Mouse (Mus musculus): ENCODE data around the gene 1700018B08Rik. TPM values are rescaled to one million over a fixed set of nuclear protein-coding genes. Genes with fewer than 3 reads are reported as not detected.

The 1700018B08Rik gene
- polyA plus RNA-seq, 1 experiment: not detected

DNA sequence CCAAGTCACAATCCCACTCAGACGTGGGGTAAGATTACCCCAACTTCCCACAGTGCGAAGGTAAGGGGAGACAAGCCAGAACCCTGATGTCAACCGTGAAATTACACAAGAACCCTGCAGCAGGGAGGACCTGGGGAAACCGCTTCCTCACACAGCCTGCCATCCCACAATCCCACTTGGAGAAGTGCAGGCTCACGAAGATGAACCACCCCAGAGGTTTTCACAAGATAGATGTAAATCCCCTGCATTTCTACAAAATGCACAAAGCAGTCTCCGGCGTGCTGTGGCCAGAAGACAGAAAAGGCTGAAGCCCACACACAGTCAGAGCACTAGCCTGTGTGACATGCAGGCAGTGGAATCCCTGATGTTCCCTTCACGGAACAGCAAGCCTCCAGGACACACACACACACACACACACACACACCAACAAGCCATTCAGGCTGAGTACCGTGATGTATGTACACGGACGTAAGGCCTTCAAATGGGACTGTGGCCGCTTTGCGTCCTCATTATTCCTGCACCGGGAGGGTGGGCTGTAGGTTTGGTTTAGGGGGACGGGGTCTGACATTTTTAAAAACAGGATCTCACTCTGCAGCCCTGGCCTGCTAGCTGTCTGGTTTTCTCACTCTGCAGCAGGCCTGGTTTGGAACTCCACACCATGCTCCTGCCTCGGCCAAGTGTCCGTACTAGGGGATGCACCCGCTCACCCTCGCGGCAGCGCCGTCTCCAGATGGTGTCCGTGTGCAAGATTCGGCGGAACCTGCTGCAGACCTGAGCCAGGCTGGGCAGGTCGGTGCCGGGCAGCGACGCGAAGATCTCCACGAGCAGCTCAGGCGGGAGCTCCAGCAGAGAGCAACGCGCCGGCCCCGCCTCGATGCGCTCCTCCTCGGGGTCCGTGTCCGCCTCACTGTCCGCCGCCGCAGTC lies 33.9 kb upstream of the 1700018B08Rik start:
- Histone ChIP-seq H3K27me3 (ENCODE audit: control insufficient read depth, insufficient read depth, low read length, poor library complexity, severe bottlenecking) (no peaks in the 10 kb centered on the region), H3K9me3 (replicated peaks; ENCODE audit: control insufficient read depth, insufficient read depth, low read length, poor library complexity, severe bottlenecking) (no peaks in the 10 kb centered on the region), H3K9ac (ENCODE audit: low read depth, poor library complexity, severe bottlenecking) (peak overlapping the region; percentile 76), H3K36me3 (ENCODE audit: control insufficient read depth, insufficient read depth, low read length, poor library complexity, severe bottlenecking) (no peaks in the 10 kb centered on the region), H3K27ac (ENCODE audit: insufficient read depth, low read length) (no peak overlapping the region), H3K4me1 (ENCODE audit: control insufficient read depth, insufficient read depth, low read length) (peaks cover 2% of the 10 kb centered on the region), H3K4me3 (ENCODE audit: low read depth, low read length) (peak overlapping the region; percentile 84)
- no peak for TF ChIP-seq POLR2A (IDR thresholded peaks at IDR 0.05; ENCODE audit: insufficient read depth, low read length)
- no peak for TF ChIP-seq EP300 (IDR thresholded peaks at IDR 0.05; ENCODE audit: insufficient read depth, low read depth, low read length)
- no peak for TF ChIP-seq CTCF (IDR thresholded peaks at IDR 0.05; ENCODE audit: low read depth, low read length)

DNA sequence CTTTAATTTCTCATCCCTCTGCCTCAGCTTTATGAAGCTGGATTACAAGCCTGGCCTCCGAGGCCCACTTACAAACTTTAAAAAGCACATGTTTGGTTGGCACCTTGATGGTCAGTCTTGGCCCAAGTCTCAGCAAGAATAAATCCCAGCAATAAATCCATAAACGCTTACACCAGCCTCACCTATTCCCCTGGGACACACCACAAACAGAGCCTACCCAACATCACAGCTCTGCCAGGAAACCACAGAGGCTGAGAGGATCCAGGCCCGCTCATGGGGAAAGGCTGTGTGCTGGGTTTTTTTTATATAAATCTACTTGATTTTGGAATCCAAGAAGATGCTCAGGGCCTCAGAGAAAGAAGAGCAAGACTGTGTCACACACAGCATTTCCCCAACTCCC lies 31.5 kb upstream of the 1700018B08Rik start:
- H3K4me1 ChIP-seq (ENCODE audit: control insufficient read depth, insufficient read depth, low read length): peaks cover 2% of the 10 kb centered on the region
- no peak overlapping the region for H3K27ac ChIP-seq (ENCODE audit: insufficient read depth, low read length)
- TF ChIP-seq POLR2A (IDR thresholded peaks at IDR 0.05; ENCODE audit: insufficient read depth, low read length): no peak
- no peak for TF ChIP-seq CTCF (IDR thresholded peaks at IDR 0.05; ENCODE audit: low read depth, low read length)
- no peak for TF ChIP-seq EP300 (IDR thresholded peaks at IDR 0.05; ENCODE audit: insufficient read depth, low read depth, low read length)
- no peaks in the 10 kb centered on the region for H3K36me3 ChIP-seq (ENCODE audit: control insufficient read depth, insufficient read depth, low read length, poor library complexity, severe bottlenecking)
- no peaks in the 10 kb centered on the region for H3K27me3 ChIP-seq (ENCODE audit: control insufficient read depth, insufficient read depth, low read length, poor library complexity, severe bottlenecking)
- H3K4me3 ChIP-seq (ENCODE audit: low read depth, low read length): no peak overlapping the region
- H3K9ac ChIP-seq (ENCODE audit: low read depth, poor library complexity, severe bottlenecking): no peak overlapping the region
- no peaks in the 10 kb centered on the region for H3K9me3 ChIP-seq (replicated peaks; ENCODE audit: control insufficient read depth, insufficient read depth, low read length, poor library complexity, severe bottlenecking)

DNA sequence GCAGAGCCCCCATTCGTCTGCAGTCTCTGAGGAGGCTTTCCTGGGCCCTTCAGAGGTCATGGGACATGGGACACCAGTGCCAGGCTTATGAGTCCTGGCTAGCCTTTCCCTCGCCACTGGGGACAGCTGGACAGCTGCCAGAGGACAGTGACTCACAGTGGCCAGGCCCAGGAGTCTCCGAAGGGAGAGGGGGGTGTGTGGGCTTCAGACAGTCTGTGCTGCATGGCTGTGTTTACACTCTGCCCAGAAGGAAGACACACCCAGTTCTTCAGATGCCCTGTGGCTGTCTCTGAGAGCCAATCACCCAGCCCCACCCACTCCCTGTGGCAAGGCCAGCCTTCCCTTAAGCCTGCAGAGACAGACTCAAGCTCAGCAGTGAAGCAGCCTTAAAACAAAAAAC lies 29.2 kb upstream of the 1700018B08Rik start:
- Histone ChIP-seq H3K9ac (ENCODE audit: low read depth, poor library complexity, severe bottlenecking) (no peak overlapping the region), H3K27ac (ENCODE audit: insufficient read depth, low read length) (no peak overlapping the region), H3K4me3 (ENCODE audit: low read depth, low read length) (no peak overlapping the region), H3K27me3 (ENCODE audit: control insufficient read depth, insufficient read depth, low read length, poor library complexity, severe bottlenecking) (no peaks in the 10 kb centered on the region), H3K4me1 (ENCODE audit: control insufficient read depth, insufficient read depth, low read length) (peaks cover 2% of the 10 kb centered on the region), H3K36me3 (ENCODE audit: control insufficient read depth, insufficient read depth, low read length, poor library complexity, severe bottlenecking) (no peaks in the 10 kb centered on the region), H3K9me3 (replicated peaks; ENCODE audit: control insufficient read depth, insufficient read depth, low read length, poor library complexity, severe bottlenecking) (no peaks in the 10 kb centered on the region)
- TF ChIP-seq EP300 (IDR thresholded peaks at IDR 0.05; ENCODE audit: insufficient read depth, low read depth, low read length): no peak
- TF ChIP-seq POLR2A (IDR thresholded peaks at IDR 0.05; ENCODE audit: insufficient read depth, low read length): no peak
- no peak for TF ChIP-seq CTCF (IDR thresholded peaks at IDR 0.05; ENCODE audit: low read depth, low read length)

- no peak overlapping the region for H3K4me3 ChIP-seq (ENCODE audit: low read depth, low read length)
- no peaks in the 10 kb centered on the region for H3K9me3 ChIP-seq (replicated peaks; ENCODE audit: control insufficient read depth, insufficient read depth, low read length, poor library complexity, severe bottlenecking)
- H3K36me3 ChIP-seq (ENCODE audit: control insufficient read depth, insufficient read depth, low read length, poor library complexity, severe bottlenecking): no peaks in the 10 kb centered on the region
- no peaks in the 10 kb centered on the region for H3K27me3 ChIP-seq (ENCODE audit: control insufficient read depth, insufficient read depth, low read length, poor library complexity, severe bottlenecking)
- H3K9ac ChIP-seq (ENCODE audit: low read depth, poor library complexity, severe bottlenecking): no peak overlapping the region
- TF ChIP-seq CTCF (IDR thresholded peaks at IDR 0.05; ENCODE audit: low read depth, low read length): no peak
- TF ChIP-seq EP300 (IDR thresholded peaks at IDR 0.05; ENCODE audit: insufficient read depth, low read depth, low read length): no peak
- no peak for TF ChIP-seq POLR2A (IDR thresholded peaks at IDR 0.05; ENCODE audit: insufficient read depth, low read length)
- peaks cover 2% of the 10 kb centered on the region for H3K4me1 ChIP-seq (ENCODE audit: control insufficient read depth, insufficient read depth, low read length)
- no peak overlapping the region for H3K27ac ChIP-seq (ENCODE audit: insufficient read depth, low read length)
These were observed 28.0 kb upstream of the 1700018B08Rik start for GRCm38 (mm10) chr8:121572121-121572520.

DNA sequence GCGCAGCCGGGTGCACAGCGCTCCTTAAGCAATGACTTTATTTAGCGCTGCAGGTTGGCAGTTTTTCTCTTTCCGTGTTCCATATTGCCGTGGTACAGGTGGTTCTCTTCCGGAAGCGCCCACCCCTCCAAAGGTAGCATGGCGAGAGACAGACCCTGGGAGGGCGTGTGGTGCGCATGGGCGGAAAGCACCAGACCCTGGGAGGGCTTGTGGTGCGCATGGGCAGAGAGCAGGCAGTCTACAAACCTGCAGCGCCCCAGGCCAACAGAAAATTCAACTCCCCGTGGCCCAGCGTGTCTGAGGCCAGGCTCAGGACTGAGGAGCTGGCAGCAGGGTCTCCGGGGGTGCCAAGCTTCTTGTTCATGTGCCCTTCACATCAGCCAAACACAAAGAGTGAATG lies 26.7 kb upstream of the 1700018B08Rik start:
- no peak overlapping the region for H3K27ac ChIP-seq (ENCODE audit: insufficient read depth, low read length)
- no peaks in the 10 kb centered on the region for H3K27me3 ChIP-seq (ENCODE audit: control insufficient read depth, insufficient read depth, low read length, poor library complexity, severe bottlenecking)
- H3K4me3 ChIP-seq (ENCODE audit: low read depth, low read length): peak overlapping the region; percentile 46

GRCm38 (mm10) chr8:121570335-121570734 lies 26.2 kb upstream of the 1700018B08Rik start:
- Histone ChIP-seq H3K27me3 (ENCODE audit: control insufficient read depth, insufficient read depth, low read length, poor library complexity, severe bottlenecking) (no peaks in the 10 kb centered on the region), H3K36me3 (ENCODE audit: control insufficient read depth, insufficient read depth, low read length, poor library complexity, severe bottlenecking) (no peaks in the 10 kb centered on the region), H3K4me1 (ENCODE audit: control insufficient read depth, insufficient read depth, low read length) (peaks cover 2% of the 10 kb centered on the region), H3K27ac (ENCODE audit: insufficient read depth, low read length) (no peak overlapping the region), H3K9ac (ENCODE audit: low read depth, poor library complexity, severe bottlenecking) (peak overlapping the region; percentile 49), H3K9me3 (replicated peaks; ENCODE audit: control insufficient read depth, insufficient read depth, low read length, poor library complexity, severe bottlenecking) (no peaks in the 10 kb centered on the region), H3K4me3 (ENCODE audit: low read depth, low read length) (peak overlapping the region; percentile 46)
- TF ChIP-seq EP300 (IDR thresholded peaks at IDR 0.05; ENCODE audit: insufficient read depth, low read depth, low read length): no peak
- TF ChIP-seq POLR2A (IDR thresholded peaks at IDR 0.05; ENCODE audit: insufficient read depth, low read length): no peak
- TF ChIP-seq CTCF (IDR thresholded peaks at IDR 0.05; ENCODE audit: low read depth, low read length): no peak

More for the DNA sequence above, 26.7 kb upstream of the 1700018B08Rik start:
- Histone ChIP-seq H3K4me1 (ENCODE audit: control insufficient read depth, insufficient read depth, low read length) (peaks cover 2% of the 10 kb centered on the region), H3K9me3 (replicated peaks; ENCODE audit: control insufficient read depth, insufficient read depth, low read length, poor library complexity, severe bottlenecking) (no peaks in the 10 kb centered on the region), H3K36me3 (ENCODE audit: control insufficient read depth, insufficient read depth, low read length, poor library complexity, severe bottlenecking) (no peaks in the 10 kb centered on the region), H3K9ac (ENCODE audit: low read depth, poor library complexity, severe bottlenecking) (peak overlapping the region; percentile 49)
- TF ChIP-seq EP300 (IDR thresholded peaks at IDR 0.05; ENCODE audit: insufficient read depth, low read depth, low read length) (no peak), POLR2A (IDR thresholded peaks at IDR 0.05; ENCODE audit: insufficient read depth, low read length) (no peak), CTCF (IDR thresholded peaks at IDR 0.05; ENCODE audit: low read depth, low read length) (no peak)
